Mouse (Mus musculus) layer of hippocampus, adult 8-10 months (tissue): Measurements from ENCODE around the gene Eef1akmt1. TPM values are rescaled to one million over a fixed set of nuclear protein-coding genes. Genes with fewer than 3 reads are reported as not detected.

Experiments used
- DNase-seq, 2 experiments: peaks; one replicate each; pipeline ENCODE4 v3.0.0; 2022; ENCODE audit warnings: low spot score in 2 of 2
- total RNA-seq, 4 experiments: library from RNA; stranded (reverse); gene quantifications; 2 replicates each; pipeline ENCODE4 v1.2.4; 2022

The Eef1akmt1 gene
- total RNA-seq, 4 experiments from 2014 or later, result 28.5 to 34.4 (median 32.4) TPM

DNA sequence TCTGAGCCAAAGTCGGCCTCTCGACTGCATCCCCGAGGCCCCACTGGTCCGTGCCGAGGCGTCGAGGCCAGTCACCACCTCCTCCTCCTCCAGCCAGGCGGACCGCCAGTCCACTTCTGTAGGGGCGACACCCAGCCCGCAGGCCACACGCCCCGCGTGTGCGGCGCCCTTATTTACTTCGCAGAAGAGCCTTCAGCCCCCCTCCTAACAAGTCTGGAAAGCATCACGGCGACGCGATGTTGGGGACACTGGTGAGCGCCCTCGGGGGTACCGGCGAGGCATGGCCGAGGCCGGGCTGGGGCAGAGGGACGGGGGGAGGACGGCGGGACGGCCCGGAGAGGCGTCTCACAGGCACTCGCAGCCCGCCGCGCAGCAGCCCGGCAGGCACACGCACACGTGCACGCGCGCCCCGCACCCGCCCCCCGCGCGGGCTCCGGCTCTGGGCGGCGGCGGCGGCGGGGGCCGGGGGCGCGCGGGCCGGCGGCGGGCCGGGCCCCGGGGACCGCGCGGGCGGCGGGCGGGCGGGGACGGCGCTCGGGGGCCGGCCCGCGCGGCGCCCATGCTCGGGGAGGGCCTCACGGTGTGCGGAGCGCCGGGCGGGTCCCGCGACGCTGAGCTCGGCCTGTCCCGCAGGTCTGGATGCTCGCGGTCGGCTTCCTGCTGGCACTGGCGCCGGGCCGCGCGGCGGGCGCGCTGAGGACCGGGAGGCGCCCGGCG is 46.6 kb downstream of the Eef1akmt1 start, which contains the start of gene Il17d:
Gene Il17d, plus strand, starts transcription at position 107 of the 717 bp plus-strand sequence.
- DNase-seq, result no peak

DNA sequence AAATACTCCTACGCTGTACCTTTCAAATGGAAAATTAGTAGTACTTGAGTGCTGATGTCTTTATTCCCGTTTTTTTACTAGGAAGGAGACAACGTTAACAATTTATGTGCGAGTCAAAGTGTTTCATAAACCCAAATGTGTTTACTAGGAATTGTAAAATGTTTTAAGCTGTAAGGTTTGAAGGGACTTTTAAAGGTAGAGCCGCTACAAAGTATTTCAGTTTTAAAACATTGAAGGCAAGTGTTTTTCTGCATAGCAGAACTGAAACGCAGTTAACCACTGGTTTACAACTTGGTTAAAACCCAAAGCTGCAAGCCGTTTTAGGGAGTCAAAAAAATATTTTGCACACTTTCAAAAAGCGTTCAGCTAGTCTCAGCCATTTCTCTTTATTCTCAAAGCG is 47.6 kb downstream of the Eef1akmt1 start:
- DNase-seq, result no peak

DNA sequence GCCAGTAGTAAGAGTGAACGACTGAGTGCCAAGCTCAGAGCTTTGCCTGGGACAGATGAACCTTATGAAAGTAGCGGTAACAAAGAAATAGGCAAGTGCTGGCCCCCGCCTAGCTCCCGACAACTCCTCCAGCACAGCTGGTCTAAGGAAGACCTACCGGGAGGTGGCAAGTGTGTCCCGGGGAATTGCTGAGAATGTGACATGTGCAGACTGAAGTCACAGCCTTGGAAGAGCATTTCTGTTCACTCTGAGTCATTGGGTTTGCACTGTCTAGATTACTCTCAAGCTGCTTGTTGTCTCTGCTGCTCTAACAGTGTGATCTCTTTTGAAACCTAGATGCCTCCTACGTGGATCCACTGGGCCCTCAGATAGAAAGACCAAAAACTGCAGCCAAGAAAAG is 54.4 kb downstream of the Eef1akmt1 start:
- no peak for DNase-seq

DNA sequence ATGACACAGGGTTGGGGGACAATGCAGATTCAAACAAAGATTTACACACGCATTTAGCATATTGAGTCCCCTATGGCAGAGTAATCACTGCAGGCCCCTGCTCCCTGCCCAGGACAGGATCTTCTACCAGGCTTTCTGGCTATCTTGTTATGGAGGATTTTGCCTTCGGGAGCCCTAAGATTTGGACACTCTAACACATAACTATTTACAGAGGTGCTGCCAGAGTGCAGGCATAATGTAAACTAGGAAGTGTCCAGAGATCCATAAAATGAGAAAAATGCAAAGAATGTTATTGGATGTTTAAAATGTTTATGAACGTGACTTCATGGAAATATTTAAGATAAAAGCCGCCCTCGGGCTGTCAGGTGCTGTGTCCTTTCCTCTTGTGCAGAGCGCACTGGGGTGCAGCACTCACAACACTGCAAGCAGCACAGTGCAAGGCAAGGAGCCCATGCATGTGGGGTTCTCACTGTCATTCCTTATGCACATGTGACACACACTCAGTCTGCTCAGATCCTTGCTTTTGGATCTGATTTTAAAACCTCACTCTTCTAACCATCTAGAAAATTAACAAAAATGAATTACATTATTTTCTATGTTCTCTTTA is 56.2 kb downstream of the Eef1akmt1 start:
- no peak for DNase-seq

DNA sequence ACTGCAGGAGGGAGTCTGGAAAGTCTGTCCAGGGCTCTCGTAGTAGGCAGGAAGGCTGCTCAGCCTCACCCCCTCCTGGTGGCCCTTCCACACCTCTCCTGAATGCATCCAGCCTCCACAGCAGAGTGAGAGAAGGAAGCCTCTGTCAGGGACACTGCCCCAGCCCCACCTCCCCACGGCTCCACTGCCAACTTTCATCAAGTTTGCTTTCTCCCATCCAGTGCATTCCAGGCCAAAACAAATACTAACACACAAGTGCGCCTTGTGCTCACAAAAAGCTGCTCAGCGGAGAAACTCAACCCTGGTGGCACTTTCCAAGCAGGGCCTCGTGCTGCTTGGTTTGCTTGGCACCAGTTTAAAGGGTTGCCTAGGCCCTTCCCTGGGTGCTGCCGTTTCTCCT is 61.9 kb downstream of the Eef1akmt1 start:
- DNase-seq, result peak; percentile 43 to 61

DNA sequence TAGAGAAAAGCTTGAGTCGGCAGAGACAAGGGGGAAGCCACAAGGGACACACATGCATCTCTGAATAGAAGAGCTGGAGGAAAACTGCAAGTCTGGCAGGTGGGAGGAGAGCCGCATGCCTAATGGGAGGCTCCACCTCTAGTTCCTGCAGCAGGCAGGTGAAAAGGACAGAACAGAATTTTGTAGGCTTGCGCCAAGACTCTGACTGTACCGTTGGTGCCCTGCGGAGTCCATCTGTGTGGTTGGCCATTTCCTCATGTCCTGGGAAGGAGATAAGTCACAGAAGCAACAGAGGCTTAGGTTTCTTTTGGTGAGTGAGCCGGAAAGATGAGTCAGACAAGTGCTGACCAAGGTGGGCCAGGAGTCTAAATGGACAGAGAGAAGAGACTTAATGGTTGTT is 67.7 kb downstream of the Eef1akmt1 start:
- DNase-seq, result no peak

Other genes starting within 250 kb of the Eef1akmt1 start
- 10 to 100 TPM; 17.8 to 26.3 (median 21.5) TPM for gene Cryl1, start 173.1 kb downstream of the Eef1akmt1 start, total RNA-seq
- gene Ift88, start 147.6 kb downstream of the Eef1akmt1 start, total RNA-seq, result 10 to 100 TPM; 13.7 to 19.3 (median 16.0) TPM
- gene Il17d, start 46.8 kb downstream of the Eef1akmt1 start, total RNA-seq, result 10 to 100 TPM; 10.4 to 12.5 (median 10.9) TPM
- 10 to 100 TPM; 11.8 to 17.7 (median 14.4) TPM for gene Xpo4, start 93.8 kb upstream of the Eef1akmt1 start, total RNA-seq
- gene Gm49361, start 174.5 kb upstream of the Eef1akmt1 start, total RNA-seq, result 1 to 10 TPM; 2.2 to 4.5 (median 3.4) TPM
- gene Lats2, start 186.8 kb upstream of the Eef1akmt1 start, total RNA-seq, result 10 to 100 TPM; 43.6 to 46.3 (median 45.0) TPM
- 100 to 1,000 TPM in 1 of 4 experiments, 10 to 100 TPM in 3; 68.5 to 100 (median 78.2) TPM for gene Sap18, start 226.6 kb upstream of the Eef1akmt1 start, total RNA-seq